Mouse (Mus musculus) forebrain, embryonic 14.5 days (tissue): ENCODE results near the gene Heg1. TPM values are rescaled to one million over a fixed set of nuclear protein-coding genes. Genes with fewer than 3 reads are reported as not detected.

ENCODE experiments used
- ATAC-seq: fragments of 200-750 bp; cut with Nextera tagmentation; 2 replicates; pipeline ENCODE4 v1.8.0; 2017; ENCODE audit warnings: mild to moderate bottlenecking, moderate library complexity
- DNase-seq: peaks from one replicate; pipeline ENCODE4 v3.0.0-alpha.2; 2015; ENCODE audit warnings: low spot score
- H3K27ac ChIP-seq: fragments of 300-500 bp; sonication (generic); 2 replicates; pipeline ENCODE4 v1.5.1; 2014; ENCODE audit warnings: low read depth, mild to moderate bottlenecking, control low read depth, low read length, moderate library complexity
- H3K27me3 ChIP-seq: fragments of 300-500 bp; sonication (generic); replicated peaks from 2 replicates; pipeline ENCODE4 v1.6.1; 2014; ENCODE audit warnings: low read length, control low read depth, mixed read lengths; ENCODE audit not compliant: control insufficient read depth, insufficient read depth
- H3K36me3 ChIP-seq: fragments of 300-500 bp; sonication (generic); 2 replicates; pipeline ENCODE4 v1.6.1; 2014; ENCODE audit warnings: low read length, control low read depth; ENCODE audit not compliant: control insufficient read depth, insufficient read depth
- H3K4me1 ChIP-seq: fragments of 300-500 bp; sonication (generic); 2 replicates; pipeline ENCODE4 v1.6.1; 2014; ENCODE audit warnings: antibody characterized with exemption, low read length, control low read depth; ENCODE audit not compliant: control insufficient read depth, insufficient read depth
- H3K4me2 ChIP-seq: fragments of 300-500 bp; sonication (generic); 2 replicates; pipeline ENCODE4 v1.6.1; 2014; ENCODE audit warnings: mild to moderate bottlenecking, control low read depth, low read length
- H3K4me3 ChIP-seq: fragments of 300-500 bp; sonication (generic); 2 replicates; pipeline ENCODE4 v1.5.1; 2014; ENCODE audit warnings: low read depth, low read length, control low read depth
- H3K9ac ChIP-seq: fragments of 300-500 bp; sonication (generic); 2 replicates; pipeline ENCODE4 v1.6.1; 2014; ENCODE audit warnings: mild to moderate bottlenecking, low read length, control low read depth, moderate library complexity
- H3K9me3 ChIP-seq: fragments of 300-500 bp; sonication (generic); replicated peaks from 2 replicates; pipeline ENCODE4 v1.6.1; 2016; ENCODE audit warnings: low read length, control low read depth, mixed read lengths; ENCODE audit not compliant: control insufficient read depth
- WGBS: fragments of 180-500 bp; shearing (Covaris S2); extraction: QIAGEN DNeasy Blood & Tissue Kit; methylation state at CpG from one replicate; pipeline ENCODE4 v1.1.7; 2014; 5-methylcytosine and 5-hydroxymethylcytosine counted together
- polyA plus RNA-seq: library from polyadenylated mRNA; unstranded; fragments of >200 nt; fragmentation: Nextera tagmentation; extraction: Ambion mirVana; gene quantifications from 2 replicates; pipeline ENCODE4 v1.2.1, GENCODE M21; 2014

Gene Heg1
- polyA plus RNA-seq, 1 experiment from 2014 or later: 15.0 TPM

DNA sequence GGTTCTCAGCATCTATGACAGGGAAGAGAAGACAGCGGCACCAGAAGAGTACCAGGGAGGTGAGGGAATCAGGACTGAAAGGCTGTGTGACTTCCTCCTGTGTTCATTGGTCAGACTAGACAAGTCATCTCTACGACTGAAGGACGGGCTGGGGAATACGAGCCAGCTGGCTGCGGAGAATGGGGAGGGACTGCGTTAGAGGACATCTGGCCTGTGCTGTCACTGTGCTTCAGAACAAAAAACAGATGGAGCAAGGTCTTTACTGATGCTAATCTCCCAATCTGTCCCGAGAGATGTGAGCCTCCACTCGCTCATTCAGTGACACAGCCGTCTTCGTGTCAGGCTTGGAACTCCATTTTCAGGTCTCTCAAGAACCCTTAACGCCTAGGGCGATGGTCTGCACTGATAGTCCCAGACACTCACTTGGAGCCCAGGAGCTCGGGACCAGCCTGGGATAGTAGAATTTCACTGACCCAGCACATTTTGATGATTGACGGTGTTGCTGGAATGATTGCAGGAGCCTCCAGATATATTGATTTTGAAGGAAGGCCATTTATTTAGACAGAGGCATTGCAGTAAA is 10.6 kb upstream of the Heg1 start:
- Histone ChIP-seq H3K27ac (peak overlapping the region; percentile 52; the same call in 1 of the 2 replicates), H3K4me2 (no peak overlapping the region), H3K4me3 (no peak overlapping the region), H3K36me3 (no peaks in the 10 kb centered on the region), H3K27me3 (no peaks in the 10 kb centered on the region), H3K4me1 (no peaks in the 10 kb centered on the region), H3K9me3 (no peaks in the 10 kb centered on the region), H3K9ac (no peak overlapping the region)
- 61% methylated on average over 14 of the region's 14 CpGs for WGBS
- DNase-seq (peak; percentile 73), ATAC-seq (peak; percentile 85)

- no peak for ATAC-seq
- Histone ChIP-seq H3K27me3 (no peaks in the 10 kb centered on the region), H3K4me3 (no peak overlapping the region), H3K4me1 (no peaks in the 10 kb centered on the region), H3K9ac (no peak overlapping the region), H3K9me3 (no peaks in the 10 kb centered on the region), H3K27ac (no peak overlapping the region), H3K4me2 (no peak overlapping the region), H3K36me3 (no peaks in the 10 kb centered on the region)
- no peak for DNase-seq
- 89% methylated on average over 10 of the region's 10 CpGs for WGBS
Observed at GRCm38 (mm10) chr16:33675151-33675847, 8.9 kb upstream of the Heg1 start.

DNA sequence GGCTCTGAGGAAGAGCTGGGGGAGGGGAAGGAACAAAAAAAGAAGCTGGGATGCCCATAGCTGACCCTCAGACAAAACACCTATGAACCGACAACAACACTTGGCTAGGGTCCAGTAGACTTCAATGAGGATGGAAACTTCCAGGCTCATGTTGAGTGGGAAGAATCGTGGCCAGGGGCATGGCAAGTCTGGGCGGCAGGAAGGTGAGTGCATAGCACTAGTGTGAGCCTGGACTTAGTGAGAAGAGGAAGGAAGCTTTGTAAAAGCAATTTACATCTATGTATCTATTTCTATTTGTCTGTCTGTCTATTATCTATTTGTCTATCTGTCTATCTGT is 8.4 kb upstream of the Heg1 start:
- Histone ChIP-seq H3K9ac (no peak overlapping the region), H3K36me3 (no peaks in the 10 kb centered on the region), H3K27ac (no peak overlapping the region), H3K27me3 (no peaks in the 10 kb centered on the region), H3K4me1 (no peaks in the 10 kb centered on the region), H3K4me3 (no peak overlapping the region), H3K4me2 (no peak overlapping the region), H3K9me3 (no peaks in the 10 kb centered on the region)
- 65% methylated on average over 3 of the region's 3 CpGs for WGBS
- DNase-seq (no peak), ATAC-seq (no peak)

- no peaks in the 10 kb centered on the region for H3K36me3 ChIP-seq
- H3K9me3 ChIP-seq: no peaks in the 10 kb centered on the region
- H3K9ac ChIP-seq: no peak overlapping the region
- H3K4me3 ChIP-seq: no peak overlapping the region
- no peaks in the 10 kb centered on the region for H3K4me1 ChIP-seq
- 72% methylated on average over 7 of the region's 7 CpGs for WGBS
- ATAC-seq (no peak), DNase-seq (no peak)
- no peak overlapping the region for H3K4me2 ChIP-seq
- H3K27me3 ChIP-seq: no peaks in the 10 kb centered on the region
- no peak overlapping the region for H3K27ac ChIP-seq
Observed at GRCm38 (mm10) chr16:33676347-33677312, 7.5 kb upstream of the Heg1 start.

DNA sequence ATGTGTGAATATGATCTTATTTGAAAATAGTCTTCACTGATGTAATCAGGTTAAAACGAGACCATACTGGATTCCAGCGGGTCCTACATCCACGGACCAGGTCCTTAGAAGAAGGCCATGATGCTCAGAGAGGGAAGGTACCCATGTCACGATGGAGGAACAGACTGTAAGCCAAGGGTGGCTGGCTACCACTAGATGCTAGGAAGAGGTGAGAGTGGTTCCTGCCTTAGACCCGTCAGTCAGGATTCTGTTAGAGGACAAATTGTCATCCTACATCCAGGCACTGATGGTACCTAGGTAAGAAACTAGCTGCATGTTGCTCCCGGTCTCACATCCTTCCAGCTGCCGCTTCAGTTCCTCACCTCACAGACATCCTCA is 6.9 kb upstream of the Heg1 start:
- Histone ChIP-seq H3K27ac (no peak overlapping the region), H3K4me3 (no peak overlapping the region), H3K4me1 (no peaks in the 10 kb centered on the region), H3K4me2 (no peak overlapping the region), H3K9me3 (no peaks in the 10 kb centered on the region), H3K36me3 (no peaks in the 10 kb centered on the region), H3K9ac (no peak overlapping the region), H3K27me3 (no peaks in the 10 kb centered on the region)
- DNase-seq (no peak), ATAC-seq (no peak)
- 92% methylated on average over 7 of the region's 7 CpGs for WGBS

DNA sequence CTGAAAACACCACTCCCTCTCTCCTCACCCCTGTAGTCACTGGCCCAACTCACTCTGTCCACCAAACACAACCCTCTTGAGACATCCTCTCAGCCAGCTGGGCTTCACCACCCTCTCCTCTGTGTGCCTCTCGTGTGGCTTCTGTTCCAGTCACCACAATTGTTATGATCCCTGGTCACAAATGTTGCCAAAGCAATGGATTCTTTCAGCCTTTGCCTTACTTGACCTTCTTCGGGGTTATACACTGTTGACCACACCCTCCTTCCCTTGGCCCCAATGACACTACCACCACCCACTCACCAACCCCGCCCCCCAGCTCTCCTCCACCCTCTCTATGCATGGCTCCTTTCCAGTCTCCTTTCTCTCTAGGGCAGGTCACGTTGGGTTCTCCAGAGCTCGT is 6.3 kb upstream of the Heg1 start:
- Histone ChIP-seq H3K4me3 (no peak overlapping the region), H3K36me3 (no peaks in the 10 kb centered on the region), H3K27me3 (no peaks in the 10 kb centered on the region), H3K4me1 (no peaks in the 10 kb centered on the region), H3K9ac (no peak overlapping the region), H3K27ac (no peak overlapping the region), H3K4me2 (no peak overlapping the region), H3K9me3 (no peaks in the 10 kb centered on the region)
- ATAC-seq: no peak
- DNase-seq: no peak
- WGBS: 87% methylated on average over 5 of the region's 5 CpGs

GRCm38 (mm10) chr16:33680271-33680670 is 3.9 kb upstream of the Heg1 start:
- H3K27ac ChIP-seq: no peak overlapping the region
- no peaks in the 10 kb centered on the region for H3K27me3 ChIP-seq
- WGBS: 91% methylated on average over 7 of the region's 7 CpGs
- H3K4me3 ChIP-seq: no peak overlapping the region
- no peak for ATAC-seq
- no peaks in the 10 kb centered on the region for H3K36me3 ChIP-seq
- peaks cover 6% of the 10 kb centered on the region for H3K4me1 ChIP-seq
- DNase-seq: no peak
- no peak overlapping the region for H3K4me2 ChIP-seq
- H3K9ac ChIP-seq: no peak overlapping the region
- H3K9me3 ChIP-seq: no peaks in the 10 kb centered on the region

- Histone ChIP-seq H3K27me3 (no peaks in the 10 kb centered on the region), H3K4me1 (peaks cover 10% of the 10 kb centered on the region), H3K36me3 (no peaks in the 10 kb centered on the region), H3K27ac (no peak overlapping the region; the same call in 1 of the 2 replicates), H3K9ac (no peak overlapping the region), H3K4me2 (no peak overlapping the region), H3K9me3 (no peaks in the 10 kb centered on the region), H3K4me3 (no peak overlapping the region)
- DNase-seq (no peak), ATAC-seq (no peak)
- WGBS: 69% methylated on average over 10 of the region's 10 CpGs
Observed at GRCm38 (mm10) chr16:33680816-33681215, 3.4 kb upstream of the Heg1 start.

- no peak overlapping the region for H3K9ac ChIP-seq
- H3K4me3 ChIP-seq: no peak overlapping the region
- no peak overlapping the region for H3K4me2 ChIP-seq
- DNase-seq (no peak), ATAC-seq (no peak)
- no peaks in the 10 kb centered on the region for H3K9me3 ChIP-seq
- H3K27ac ChIP-seq: no peak overlapping the region
- peaks cover 10% of the 10 kb centered on the region for H3K4me1 ChIP-seq
- no peaks in the 10 kb centered on the region for H3K27me3 ChIP-seq
- H3K36me3 ChIP-seq: no peaks in the 10 kb centered on the region
Observed at GRCm38 (mm10) chr16:33681661-33682060, 2.5 kb upstream of the Heg1 start.
